Mouse (Mus musculus): ENCODE results near the gene Lrrc2.

DNA sequence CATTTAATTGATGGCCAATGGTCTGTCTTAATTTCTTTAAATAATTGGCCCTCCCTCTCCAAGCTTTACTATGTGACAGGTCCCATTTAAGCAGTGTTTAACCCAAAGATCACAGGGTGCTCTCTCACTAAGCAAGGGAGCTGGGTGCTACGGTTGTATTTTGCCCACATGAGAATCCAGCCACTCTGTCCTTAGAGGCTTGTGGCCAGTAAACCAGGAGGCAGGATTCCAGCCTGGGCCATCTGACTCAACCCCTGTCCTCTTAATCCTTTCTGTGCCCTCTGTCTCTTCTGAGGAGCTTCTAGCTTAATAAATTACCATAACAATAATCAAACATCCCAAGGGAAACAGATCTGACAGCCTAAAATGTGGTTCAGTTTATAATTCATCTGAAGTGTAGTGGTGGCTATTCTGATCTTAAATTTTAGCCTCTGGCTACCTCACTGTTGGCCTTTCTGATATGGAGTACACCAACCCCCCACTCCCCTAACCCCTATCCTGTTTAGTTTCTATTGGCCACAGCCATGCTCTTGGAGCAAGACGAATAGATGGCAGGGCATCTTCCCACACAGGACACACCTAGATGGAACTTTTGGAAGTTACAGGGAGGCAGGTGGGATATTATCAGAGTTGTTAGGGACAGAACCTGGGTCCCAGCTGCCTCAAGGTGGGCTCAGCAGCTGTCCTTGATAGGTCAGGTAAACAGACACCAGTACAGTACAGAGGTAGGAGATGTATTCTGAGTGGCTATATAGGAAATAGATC is 3.5 kb downstream of the Lrrc2 start:
- TF ChIP-seq MAFK (IDR thresholded peaks at IDR 0.05; ENCODE audit: insufficient read depth, low read depth, low read length) = no peak
- no peak for TF ChIP-seq ZNF384 (IDR thresholded peaks at IDR 0.05; ENCODE audit: low read depth, low read length)
- no peak for TF ChIP-seq HCFC1 (IDR thresholded peaks at IDR 0.05; ENCODE audit: borderline replicate concordance, insufficient read depth, low read length)
- TF ChIP-seq CHD2 (IDR thresholded peaks at IDR 0.05; ENCODE audit: low read depth, low read length) = no peak
- no peak for TF ChIP-seq ZC3H11A (IDR thresholded peaks at IDR 0.05; ENCODE audit: borderline replicate concordance, low read depth, low read length)

All from ES-E14 (cell line).